Mouse (Mus musculus): ENCODE results near the gene Ppm1d. TPM values are rescaled to one million over a fixed set of nuclear protein-coding genes. Genes with fewer than 3 reads are reported as not detected.

Gene Ppm1d
- polyA plus RNA-seq, 1 experiment from 2014 or later = 17.1 TPM

DNA sequence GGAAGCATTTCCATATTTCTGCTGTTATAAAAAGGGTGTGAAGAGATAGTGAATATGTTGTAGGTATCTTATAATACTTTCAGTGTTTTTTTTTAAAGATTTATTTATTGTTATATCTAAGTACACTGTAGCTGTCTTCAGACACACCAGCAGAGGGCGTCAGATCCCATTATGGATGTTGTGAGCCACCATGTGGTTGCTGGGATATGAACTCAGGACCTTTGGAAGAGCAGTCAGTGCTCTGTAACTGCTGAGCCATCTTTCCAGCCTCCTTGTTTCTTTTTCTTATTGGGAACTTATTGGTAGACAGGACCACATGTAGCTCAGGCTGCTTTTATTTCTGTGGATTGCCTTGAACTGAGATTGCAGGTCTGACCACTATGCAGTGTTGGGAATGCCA is 69.0 kb downstream of the Ppm1d start:
- no peak for ATAC-seq (ENCODE audit: insufficient number of reproducible peaks, low FRiP score, low TSS enrichment, low read depth)
- Histone ChIP-seq H3K9ac (no peak overlapping the region), H3K4me2 (replicated peaks) (no peak overlapping the region), H3K27me3 (no peaks in the 10 kb centered on the region), H3K36me3 (no peaks in the 10 kb centered on the region), H3K27ac (replicated peaks) (no peak overlapping the region), H3K9me3 (replicated peaks) (no peaks in the 10 kb centered on the region), H3K4me1 (0 out of 2 replicates have a peak, but pooled peaks cover 3% of the 10 kb centered on the region), H3K4me3 (replicated peaks) (no peak overlapping the region)
- 17% methylated on average over 1 of the region's 1 CpGs for WGBS

DNA sequence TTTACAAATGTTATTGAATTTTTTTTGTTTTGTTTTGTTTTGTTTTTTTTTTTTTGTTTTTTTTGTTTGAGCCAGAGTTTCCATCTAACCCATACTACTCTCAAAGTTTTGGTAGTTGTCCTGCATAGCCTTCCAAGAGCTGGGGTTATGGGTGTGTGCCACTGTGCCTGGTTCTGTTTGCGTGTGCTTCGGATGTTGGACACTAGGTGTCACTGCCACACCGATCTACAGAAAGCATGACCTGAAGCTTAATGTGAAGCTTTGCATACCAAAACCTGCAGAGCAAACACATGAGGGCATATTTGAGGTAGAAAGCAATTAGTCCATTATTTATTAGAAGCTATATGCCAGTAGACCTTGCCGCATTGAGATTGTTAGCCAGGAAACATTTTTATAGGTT is 71.0 kb downstream of the Ppm1d start:
- no peak overlapping the region for H3K9ac ChIP-seq
- H3K4me2 ChIP-seq (replicated peaks) = no peak overlapping the region
- no peaks in the 10 kb centered on the region for H3K27me3 ChIP-seq
- WGBS = 9% methylated on average over 4 of the region's 4 CpGs
- H3K4me1 ChIP-seq = 0 out of 2 replicates have a peak, but pooled peaks cover 3% of the 10 kb centered on the region
- H3K36me3 ChIP-seq = no peaks in the 10 kb centered on the region
- no peak overlapping the region for H3K4me3 ChIP-seq (replicated peaks)
- H3K27ac ChIP-seq (replicated peaks) = no peak overlapping the region
- H3K9me3 ChIP-seq (replicated peaks) = no peaks in the 10 kb centered on the region
- ATAC-seq (ENCODE audit: insufficient number of reproducible peaks, low FRiP score, low TSS enrichment, low read depth) = no peak

- Histone ChIP-seq H3K4me3 (replicated peaks) (no peak overlapping the region), H3K4me1 (0 out of 2 replicates have a peak, but pooled peaks cover 3% of the 10 kb centered on the region), H3K36me3 (no peaks in the 10 kb centered on the region), H3K27me3 (no peaks in the 10 kb centered on the region), H3K4me2 (replicated peaks) (no peak overlapping the region), H3K9me3 (replicated peaks) (no peaks in the 10 kb centered on the region), H3K27ac (replicated peaks) (peak overlapping the region; percentile 22; the same call in 1 of the 2 replicates), H3K9ac (no peak overlapping the region)
- WGBS = 67% methylated on average over 7 of the region's 7 CpGs
- no peak; the same call in 1 of the 2 replicates for ATAC-seq (ENCODE audit: insufficient number of reproducible peaks, low FRiP score, low TSS enrichment, low read depth)
These were observed 73.2 kb downstream of the Ppm1d start for GRCm38 (mm10) chr11:85383975-85384821.

- no peaks in the 10 kb centered on the region for H3K9me3 ChIP-seq (replicated peaks)
- H3K4me1 ChIP-seq = peaks cover 20% of the 10 kb centered on the region
- 16% methylated on average over 12 of the region's 12 CpGs for WGBS
- H3K4me3 ChIP-seq (replicated peaks) = no peak overlapping the region
- no peaks in the 10 kb centered on the region for H3K36me3 ChIP-seq
- H3K27ac ChIP-seq (replicated peaks) = peak overlapping the region; percentile 90
- peak; percentile 85 for ATAC-seq (ENCODE audit: insufficient number of reproducible peaks, low FRiP score, low TSS enrichment, low read depth)
- H3K4me2 ChIP-seq (replicated peaks) = peak overlapping the region; percentile 34
- H3K27me3 ChIP-seq = no peaks in the 10 kb centered on the region
- no peak overlapping the region for H3K9ac ChIP-seq
These were observed 81.3 kb downstream of the Ppm1d start for GRCm38 (mm10) chr11:85392179-85392863.

DNA sequence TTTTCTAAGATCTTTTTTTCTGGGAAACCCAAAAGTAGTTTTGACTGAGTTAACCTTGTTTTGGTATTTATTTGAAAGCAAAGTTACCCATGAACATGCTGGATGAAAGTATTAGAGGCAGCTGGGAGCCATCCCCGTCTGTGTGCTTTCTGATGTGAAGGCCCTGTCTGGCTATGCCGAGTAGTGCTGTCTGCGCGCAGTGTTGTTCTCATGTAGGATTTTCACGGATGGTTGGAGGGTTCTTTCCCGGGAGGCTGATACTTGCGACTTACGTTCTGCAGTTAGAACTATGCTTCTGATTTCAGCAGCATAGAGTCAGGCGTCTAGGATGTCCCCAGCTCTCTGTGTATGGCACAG is 81.8 kb downstream of the Ppm1d start:
- no peak for ATAC-seq (ENCODE audit: insufficient number of reproducible peaks, low FRiP score, low TSS enrichment, low read depth)
- no peaks in the 10 kb centered on the region for H3K27me3 ChIP-seq
- H3K27ac ChIP-seq (replicated peaks) = peak overlapping the region; percentile 90
- H3K4me3 ChIP-seq (replicated peaks) = no peak overlapping the region
- H3K9ac ChIP-seq = no peak overlapping the region
- WGBS = 21% methylated on average over 9 of the region's 9 CpGs
- H3K4me1 ChIP-seq = peaks cover 20% of the 10 kb centered on the region
- peak overlapping the region; percentile 34 for H3K4me2 ChIP-seq (replicated peaks)
- no peaks in the 10 kb centered on the region for H3K36me3 ChIP-seq
- no peaks in the 10 kb centered on the region for H3K9me3 ChIP-seq (replicated peaks)

DNA sequence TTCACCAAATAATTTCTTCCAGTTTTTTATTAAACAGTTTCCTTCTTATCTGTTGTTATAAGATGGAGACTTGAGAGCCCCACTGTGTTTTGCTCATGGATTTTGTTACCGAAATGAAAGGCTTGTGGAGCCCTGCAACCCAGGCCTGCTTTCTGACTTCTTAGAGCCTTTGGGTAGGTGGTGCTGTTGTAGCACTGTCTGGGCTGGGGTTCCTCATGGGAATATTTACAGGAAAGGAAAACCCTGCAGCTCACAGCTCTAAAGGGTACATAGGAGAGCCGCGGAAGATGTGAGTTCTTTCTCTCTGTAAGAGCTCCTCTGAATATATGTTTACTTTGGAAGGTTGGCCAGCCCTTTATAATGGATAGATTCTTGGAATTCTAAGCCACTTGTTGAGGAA is 82.9 kb downstream of the Ppm1d start:
- no peak overlapping the region for H3K27ac ChIP-seq (replicated peaks)
- peak; percentile 71; the same call in 1 of the 2 replicates for ATAC-seq (ENCODE audit: insufficient number of reproducible peaks, low FRiP score, low TSS enrichment, low read depth)

GRCm38 (mm10) chr11:85395361-85395760 is 84.3 kb downstream of the Ppm1d start:
- H3K27ac ChIP-seq (replicated peaks) = no peak overlapping the region
- H3K9me3 ChIP-seq (replicated peaks) = no peaks in the 10 kb centered on the region
- no peak overlapping the region for H3K4me3 ChIP-seq (replicated peaks)
- ATAC-seq (ENCODE audit: insufficient number of reproducible peaks, low FRiP score, low TSS enrichment, low read depth) = no peak
- H3K4me2 ChIP-seq (replicated peaks) = no peak overlapping the region
- H3K36me3 ChIP-seq = no peaks in the 10 kb centered on the region
- no peaks in the 10 kb centered on the region for H3K27me3 ChIP-seq
- 54% methylated on average over 7 of the region's 7 CpGs for WGBS
- H3K9ac ChIP-seq = no peak overlapping the region
- peaks cover 20% of the 10 kb centered on the region for H3K4me1 ChIP-seq

More for the DNA sequence above, 82.9 kb downstream of the Ppm1d start:
- peaks cover 20% of the 10 kb centered on the region for H3K4me1 ChIP-seq
- H3K4me2 ChIP-seq (replicated peaks) = no peak overlapping the region
- 37% methylated on average over 3 of the region's 3 CpGs for WGBS
- no peaks in the 10 kb centered on the region for H3K36me3 ChIP-seq
- no peaks in the 10 kb centered on the region for H3K9me3 ChIP-seq (replicated peaks)
- no peak overlapping the region for H3K9ac ChIP-seq
- no peaks in the 10 kb centered on the region for H3K27me3 ChIP-seq
- H3K4me3 ChIP-seq (replicated peaks) = no peak overlapping the region

Other genes with a start within 250 kb of the Ppm1d start
- 3.6 and 4.1 TPM in 2 replicates for gene Usp32, start 171.1 kb upstream of the Ppm1d start, polyA plus RNA-seq (2015; fragmentation: Nextera tagmentation; extraction: Ambion mirVana)
- gene 1700125H20Rik, start 140.8 kb upstream of the Ppm1d start, polyA plus RNA-seq (2015; fragmentation: Nextera tagmentation; extraction: Ambion mirVana) = 0.25 TPM in 1 of 2 replicates, not detected in the other
- 38.0 and 38.7 TPM in 2 replicates for gene Appbp2, start 76.1 kb upstream of the Ppm1d start, polyA plus RNA-seq (2015; fragmentation: Nextera tagmentation; extraction: Ambion mirVana)
- 27.0 and 32.7 TPM in 2 replicates for gene Bcas3, start 41.9 kb downstream of the Ppm1d start, polyA plus RNA-seq (2015; fragmentation: Nextera tagmentation; extraction: Ambion mirVana)

Measured in embryonic facial prominence, embryonic 15.5 days (tissue).